Mouse (Mus musculus) fibroblast of lung, adult 2 months (primary cell): ENCODE measurements around the gene Rabep1.
"Not testable (repeated sequence)": the region's sequence is repeated elsewhere in the genome, so short reads cannot be mapped to it uniquely, and the experiment has no call there.

Source experiments
- DNase-seq: peaks from one replicate; pipeline ENCODE4 v3.0.0-alpha.2; 2011; ENCODE audit warnings: low read depth

Gene Rabep1

GRCm38 (mm10) chr11:70831201-70831600 lies 13.4 kb upstream of the Rabep1 start:
- DNase-seq = no peak

- no peak for DNase-seq
Observed at GRCm38 (mm10) chr11:70833408-70833807, 11.2 kb upstream of the Rabep1 start.

GRCm38 (mm10) chr11:70833831-70834230 lies 10.7 kb upstream of the Rabep1 start:
- no peak for DNase-seq

GRCm38 (mm10) chr11:70835381-70835831 lies 9.2 kb upstream of the Rabep1 start:
- DNase-seq = no peak

- DNase-seq = no peak
Observed at GRCm38 (mm10) chr11:70837031-70837430, 7.5 kb upstream of the Rabep1 start.

GRCm38 (mm10) chr11:70838610-70839009 lies 6.0 kb upstream of the Rabep1 start:
- DNase-seq = no peak

- DNase-seq = no peak
Observed at GRCm38 (mm10) chr11:70842983-70843382, 1.6 kb upstream of the Rabep1 start.

GRCm38 (mm10) chr11:70843701-70844551 lies 652 bp upstream of the Rabep1 start:
- no peak for DNase-seq

- no peak for DNase-seq
Observed at GRCm38 (mm10) chr11:70845457-70845978, 940 bp downstream of the Rabep1 start.

- no peak for DNase-seq
Observed at GRCm38 (mm10) chr11:70846029-70846428, 1.5 kb downstream of the Rabep1 start.

- DNase-seq = no peak
Observed at GRCm38 (mm10) chr11:70860371-70860770, 15.8 kb downstream of the Rabep1 start.

- DNase-seq = not testable (repeated sequence)
Observed at GRCm38 (mm10) chr11:70863204-70863603, 18.6 kb downstream of the Rabep1 start.

- no peak for DNase-seq
Observed at GRCm38 (mm10) chr11:70865223-70865622, 20.6 kb downstream of the Rabep1 start.

GRCm38 (mm10) chr11:70869263-70869662 lies 24.7 kb downstream of the Rabep1 start:
- DNase-seq = no peak

GRCm38 (mm10) chr11:70869811-70870210 lies 25.2 kb downstream of the Rabep1 start:
- DNase-seq = no peak

GRCm38 (mm10) chr11:70870407-70870806 lies 25.8 kb downstream of the Rabep1 start:
- peak; percentile 71 for DNase-seq

- DNase-seq = no peak
Observed at GRCm38 (mm10) chr11:70871110-70871509, 26.5 kb downstream of the Rabep1 start.

- DNase-seq = peak; percentile 32
Observed at GRCm38 (mm10) chr11:70871766-70872330, 27.3 kb downstream of the Rabep1 start.

GRCm38 (mm10) chr11:70873846-70874613 lies 29.5 kb downstream of the Rabep1 start:
- no peak for DNase-seq

- DNase-seq = no peak
Observed at GRCm38 (mm10) chr11:70877670-70878069, 33.1 kb downstream of the Rabep1 start.

- DNase-seq = no peak
Observed at GRCm38 (mm10) chr11:70882905-70883430, 38.4 kb downstream of the Rabep1 start.

- DNase-seq = no peak
Observed at GRCm38 (mm10) chr11:70890643-70891042, 46.1 kb downstream of the Rabep1 start.
